Mouse (Mus musculus): ENCODE results near the gene Spcs3.
A peak's percentile ranks its signal among the peaks of the same experiment; 100 is the strongest.

Gene Spcs3

DNA sequence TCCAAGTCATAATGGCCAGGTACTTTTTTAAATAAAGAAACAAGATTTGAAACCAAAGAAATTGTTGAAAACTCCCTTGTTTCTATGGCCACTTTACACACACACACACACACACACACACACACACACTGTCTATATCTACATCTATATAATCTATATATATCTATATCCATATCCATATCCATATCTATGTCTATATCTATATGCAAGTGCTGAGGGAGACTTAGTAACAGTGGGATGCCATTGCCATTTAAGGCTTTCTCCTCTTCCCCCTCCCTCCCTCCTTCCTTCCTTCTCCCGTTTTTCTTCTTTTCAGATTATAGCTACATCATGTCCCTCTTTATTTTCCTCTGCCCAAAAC, 21.7 kb downstream of the Spcs3 start:
- no peak for DNase-seq (ENCODE audit: low spot score)

DNA sequence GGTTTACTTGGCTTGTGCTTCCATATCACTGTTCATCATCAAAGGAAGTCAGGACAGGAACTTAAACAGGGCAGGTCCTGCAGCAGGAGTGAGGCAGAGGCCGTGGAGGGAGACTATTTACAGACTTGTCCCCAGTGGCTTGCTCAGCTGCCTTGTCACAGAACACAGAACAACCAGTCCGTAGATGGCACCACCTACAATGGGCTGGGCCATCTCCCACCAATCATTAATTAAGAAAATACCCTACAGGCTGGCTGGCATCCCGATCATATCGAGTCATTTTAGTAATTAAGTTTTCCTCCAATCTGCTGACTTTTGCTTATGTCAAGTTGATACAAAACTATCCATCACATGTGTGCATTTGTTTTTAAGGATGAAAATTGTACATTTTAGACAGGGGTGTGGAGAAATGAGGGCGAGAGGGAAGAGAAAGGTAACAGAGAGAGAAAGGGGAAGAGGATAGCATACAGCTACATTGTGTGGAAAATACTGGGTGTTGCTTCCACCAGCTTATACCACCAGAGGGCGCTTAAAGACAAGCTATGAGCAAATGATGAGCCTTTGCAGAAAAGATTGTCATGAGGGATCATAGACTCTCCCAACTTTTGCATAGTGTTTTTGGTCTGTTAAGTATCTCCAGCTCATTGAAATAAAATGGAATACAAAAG, 22.2 kb downstream of the Spcs3 start:
- DNase-seq (ENCODE audit: low spot score), result peak; percentile 85

DNA sequence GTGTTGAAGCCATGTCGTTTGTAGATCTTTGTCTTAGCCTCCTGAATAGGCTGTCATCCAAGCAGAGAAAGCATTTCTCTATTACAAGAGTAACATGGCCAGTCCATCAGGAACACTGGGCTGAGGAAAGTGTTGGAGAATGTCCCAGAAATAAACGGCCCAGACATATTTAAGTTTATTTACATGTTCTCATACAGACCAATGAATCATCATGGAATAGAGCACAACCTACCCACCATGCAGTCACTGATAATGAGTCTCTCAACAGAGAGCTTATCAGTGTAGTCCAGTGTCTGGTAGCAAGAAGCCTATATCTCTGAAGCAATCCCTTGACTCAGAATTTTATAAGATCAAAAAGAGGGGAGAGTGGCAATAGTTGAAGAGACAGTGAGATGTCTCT, 24.7 kb downstream of the Spcs3 start:
- peak; percentile 16 for DNase-seq (ENCODE audit: low spot score)

DNA sequence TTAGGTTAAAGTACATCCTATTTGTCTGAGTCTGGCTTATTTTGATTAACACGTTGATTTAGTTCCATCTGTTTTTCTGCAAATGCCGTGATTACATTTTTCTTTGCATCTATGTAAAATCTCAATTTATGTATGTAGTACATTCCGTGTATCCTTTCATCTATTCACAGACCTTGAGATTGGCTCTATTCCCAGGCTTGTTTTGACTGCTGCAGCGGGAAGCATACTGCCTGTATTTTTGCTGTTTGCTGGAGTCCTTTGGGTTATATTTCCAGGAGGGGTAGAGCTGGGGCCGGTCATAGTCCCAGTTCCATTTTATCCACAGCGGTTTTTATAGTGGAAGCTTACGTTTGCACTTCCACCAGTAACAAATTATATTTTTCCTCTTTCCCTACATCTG, 26.7 kb downstream of the Spcs3 start:
- no peak for DNase-seq (ENCODE audit: low spot score)

DNA sequence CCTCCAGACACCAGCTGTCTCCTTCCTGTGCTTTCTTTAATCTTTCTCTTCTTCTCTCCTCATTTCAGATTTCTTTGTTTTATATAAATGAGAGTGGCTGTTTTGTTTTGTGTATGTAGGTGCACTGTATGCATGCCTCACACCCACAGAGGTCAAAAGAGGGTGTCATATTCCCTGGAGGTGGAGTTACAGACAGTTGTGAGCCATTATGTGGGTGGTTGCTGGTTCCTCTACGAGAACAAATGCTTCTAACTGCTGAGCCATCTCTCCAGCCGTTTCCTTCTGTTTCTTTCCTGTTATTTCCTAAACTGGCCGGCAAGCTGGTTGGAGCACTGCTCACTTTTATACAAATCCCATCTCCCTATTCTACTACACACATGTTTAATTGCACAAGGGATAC, 35.9 kb downstream of the Spcs3 start:
- no peak for DNase-seq (ENCODE audit: low spot score)

DNA sequence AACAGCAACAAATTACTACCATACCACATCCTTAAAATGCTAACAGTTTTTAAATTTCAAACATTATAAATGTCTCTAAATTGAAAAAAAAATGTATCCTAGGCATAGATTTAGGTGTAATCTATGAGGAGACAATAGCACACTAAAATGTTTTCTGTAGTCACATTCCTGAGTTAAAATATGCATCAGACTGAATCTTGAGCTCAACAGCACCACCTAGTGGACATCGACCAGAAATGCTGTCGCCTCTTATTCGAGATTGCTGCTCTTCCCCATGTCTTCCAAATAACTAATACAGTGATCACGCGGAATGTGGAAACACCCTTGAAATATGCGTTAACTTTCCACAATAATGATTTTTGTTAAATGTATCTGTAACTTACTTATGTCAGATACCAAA, 36.7 kb downstream of the Spcs3 start:
- peak; percentile 85 for DNase-seq (ENCODE audit: low spot score)

DNA sequence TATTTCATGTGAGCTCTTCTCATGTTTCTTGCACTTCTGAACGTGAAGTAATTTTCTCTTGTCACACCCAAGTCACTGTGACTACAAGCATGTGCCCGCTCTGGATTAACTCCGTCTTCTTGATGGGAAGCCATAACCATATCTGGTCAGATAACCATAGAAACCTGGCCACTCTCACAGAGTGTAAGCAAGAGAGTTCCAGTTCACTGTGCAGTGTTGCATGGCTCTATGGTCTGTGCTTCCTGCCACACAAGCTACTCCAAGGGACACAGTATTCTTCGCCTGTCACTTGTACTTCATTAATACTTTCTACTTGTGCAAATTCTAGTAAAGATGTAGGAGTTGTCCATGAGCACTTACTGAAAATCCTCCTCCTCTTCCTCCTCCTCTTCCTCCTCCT, 37.9 kb downstream of the Spcs3 start:
- no peak for DNase-seq (ENCODE audit: low spot score)

DNA sequence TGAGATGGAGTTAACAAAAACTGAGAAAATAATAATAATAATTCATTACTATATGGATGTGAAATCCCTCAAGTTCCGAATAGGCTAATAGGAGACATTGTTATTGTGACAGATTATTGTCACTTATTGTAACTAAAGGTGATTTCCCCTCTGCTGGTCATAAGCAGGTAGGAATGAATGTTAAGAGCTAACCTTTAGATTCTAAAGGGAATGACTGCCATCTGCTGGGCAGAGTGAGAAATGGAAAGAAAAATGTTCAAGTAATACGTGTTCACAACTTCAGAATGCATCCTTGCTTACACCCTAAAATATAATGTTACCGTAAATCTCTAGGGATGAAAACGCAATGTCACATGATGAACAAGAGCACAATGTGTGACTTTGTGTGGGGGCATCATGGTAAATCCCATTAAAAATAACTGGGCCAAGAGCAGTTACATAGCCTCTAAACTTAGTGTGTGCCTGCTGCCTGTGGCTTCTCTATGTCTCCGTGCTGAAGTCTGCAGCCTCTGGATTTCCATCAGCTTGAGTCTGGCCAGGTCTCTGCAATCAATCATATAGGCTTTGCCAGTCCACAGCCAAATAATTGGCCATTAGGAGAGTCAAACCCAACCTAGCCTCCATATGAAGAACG, 38.6 kb downstream of the Spcs3 start:
- peak; percentile 74 for DNase-seq (ENCODE audit: low spot score)

DNA sequence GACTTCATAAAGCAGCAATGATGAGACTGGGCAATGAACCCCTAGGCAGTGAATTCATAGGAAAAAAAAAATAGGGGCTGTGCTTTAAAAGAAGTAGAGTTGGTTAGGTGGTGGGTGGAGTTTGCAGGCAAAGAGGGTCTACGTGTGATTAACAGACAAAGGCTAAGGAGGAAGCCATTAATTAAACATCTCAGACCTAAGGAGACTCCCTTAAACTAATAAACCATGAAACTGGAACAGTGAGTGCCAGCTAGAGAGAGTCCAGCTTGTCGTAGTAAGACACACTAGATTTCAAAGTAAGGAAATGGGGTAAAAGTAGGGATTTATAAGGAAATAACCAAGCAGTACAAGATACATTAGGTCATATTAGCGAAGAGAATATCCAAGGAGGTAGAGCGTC, 41.4 kb downstream of the Spcs3 start:
- no peak for DNase-seq (ENCODE audit: low spot score)

DNA sequence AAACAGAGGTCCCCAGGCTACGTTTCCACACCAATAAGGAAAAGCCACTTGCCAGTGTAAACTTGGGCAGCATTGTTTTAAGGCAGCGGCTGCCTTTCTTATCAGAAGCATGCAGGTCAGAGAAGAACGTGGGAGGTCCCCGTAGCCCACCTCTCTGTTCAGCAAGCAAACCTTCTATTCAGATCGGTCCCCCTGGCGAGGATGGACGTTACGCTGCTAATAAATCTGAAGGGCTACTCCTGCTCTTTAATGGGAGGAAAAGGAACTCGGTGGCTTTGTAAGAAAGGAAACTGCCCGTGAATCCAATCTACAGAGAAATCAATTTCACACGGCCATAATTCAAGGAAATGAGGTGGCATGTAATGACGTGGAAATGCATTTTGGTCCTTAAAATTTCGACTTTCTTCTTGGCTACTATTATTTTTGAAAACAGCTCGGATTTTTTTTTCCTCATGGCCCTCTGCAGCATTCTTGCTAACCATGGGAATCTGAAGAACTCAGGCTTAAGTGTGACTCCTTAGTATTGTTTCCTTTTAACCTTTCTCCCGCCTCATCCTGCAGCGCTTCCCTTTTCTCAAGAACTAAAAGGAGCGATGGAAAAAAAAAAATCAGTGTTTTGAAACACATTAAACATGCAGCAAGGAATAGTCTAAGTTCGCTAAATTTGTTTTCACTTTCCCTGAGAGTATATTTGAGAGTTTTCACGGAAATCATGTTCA, 43.1 kb downstream of the Spcs3 start:
- no peak for DNase-seq (ENCODE audit: low spot score)
